Mouse (Mus musculus): Measurements from ENCODE around the gene Hectd4.

Gene Hectd4

DNA sequence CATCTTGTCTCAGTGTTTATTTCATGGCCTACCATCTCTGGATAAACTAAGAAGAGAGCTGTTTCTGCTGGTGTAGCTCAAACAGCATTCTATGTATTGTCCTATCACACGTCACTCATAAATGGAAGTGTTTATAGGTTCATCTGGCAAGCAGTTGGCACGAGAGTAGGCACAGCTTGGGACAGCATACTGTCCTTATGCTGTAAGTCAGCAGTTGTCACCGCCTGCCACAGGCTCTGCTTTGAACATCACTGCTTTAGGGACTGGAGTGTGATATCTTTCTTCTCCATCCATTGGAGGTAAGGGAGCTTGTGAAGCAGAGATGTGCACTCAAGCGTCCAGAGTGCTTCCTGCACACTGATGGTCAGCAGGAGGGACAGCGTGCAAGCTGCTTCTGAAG, 19.8 kb downstream of the Hectd4 start:
- no peak for DNase-seq

DNA sequence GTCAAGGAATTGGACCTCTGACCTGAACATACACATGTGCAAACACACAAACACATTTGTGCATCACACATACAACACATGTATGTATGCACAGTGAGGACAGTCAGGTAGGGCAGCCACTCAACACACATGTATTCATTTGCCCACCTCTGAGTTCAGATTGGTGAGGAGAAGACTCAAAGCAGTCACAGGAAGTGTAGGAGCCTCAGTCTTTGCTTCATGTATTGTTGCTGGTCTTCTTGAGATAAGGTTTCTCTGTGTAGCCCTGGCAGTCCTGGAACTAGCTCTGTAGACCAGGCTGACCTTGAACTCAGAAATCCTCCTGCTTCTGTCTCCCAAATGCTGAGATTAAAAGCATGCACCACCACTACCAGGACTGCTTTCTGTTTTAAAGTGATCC, 21.2 kb downstream of the Hectd4 start:
- no peak for DNase-seq

DNA sequence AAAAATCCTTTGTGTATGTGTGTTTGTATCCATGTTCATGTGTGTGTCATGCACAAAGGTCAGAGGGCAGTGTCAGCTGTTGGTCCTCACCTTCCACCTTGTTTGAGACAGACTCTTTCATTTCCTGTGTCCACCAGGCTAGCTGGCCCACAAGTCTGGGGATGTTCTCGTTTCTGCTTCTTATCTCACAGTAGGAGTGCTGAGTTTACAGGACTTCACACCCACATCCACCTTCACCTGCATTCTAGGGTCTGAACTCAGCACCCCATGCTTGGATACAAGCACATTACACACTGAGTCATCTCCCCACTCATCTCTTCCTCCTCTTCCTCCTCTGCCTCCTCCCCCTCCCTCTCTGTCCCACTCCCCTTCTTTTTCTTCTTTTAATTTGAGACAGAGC, 22.2 kb downstream of the Hectd4 start:
- DNase-seq = no peak

GRCm38 (mm10) chr5:121242701-121243100, 22.7 kb downstream of the Hectd4 start:
- no peak for DNase-seq

DNA sequence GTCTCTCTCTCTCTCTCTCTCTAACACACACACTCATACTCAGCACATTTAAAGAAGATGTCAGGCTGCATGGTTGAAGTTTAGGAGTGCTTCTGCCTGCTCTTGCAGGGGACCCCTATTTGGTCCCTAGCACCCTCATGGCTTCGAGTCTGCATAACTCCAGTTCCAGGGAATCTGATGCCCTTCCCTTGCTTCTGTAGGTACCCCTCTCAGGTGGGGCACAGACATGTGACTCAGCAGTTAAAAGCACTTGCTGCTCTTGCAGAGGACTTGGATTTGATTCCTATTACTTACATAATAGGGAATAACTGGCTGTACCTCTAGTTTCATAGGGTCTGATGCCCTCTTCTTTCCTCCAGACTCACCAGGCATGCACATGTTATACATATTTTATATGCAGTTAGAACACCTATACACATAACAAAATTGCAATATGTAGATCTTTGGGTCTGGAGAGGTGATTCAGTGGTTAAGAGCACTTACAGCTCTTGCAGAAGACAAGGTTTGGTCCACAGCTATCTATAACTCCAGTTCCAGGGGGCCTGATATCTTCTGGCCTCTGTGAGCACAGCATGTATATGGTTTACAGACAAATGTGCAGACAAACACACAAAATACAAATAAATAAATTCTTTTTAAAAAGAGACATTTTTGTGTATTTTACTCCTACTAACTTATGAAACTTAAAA, 23.8 kb downstream of the Hectd4 start:
- DNase-seq = no peak

- no peak for DNase-seq
Measured at GRCm38 (mm10) chr5:121244365-121244731, 24.3 kb downstream of the Hectd4 start.

DNA sequence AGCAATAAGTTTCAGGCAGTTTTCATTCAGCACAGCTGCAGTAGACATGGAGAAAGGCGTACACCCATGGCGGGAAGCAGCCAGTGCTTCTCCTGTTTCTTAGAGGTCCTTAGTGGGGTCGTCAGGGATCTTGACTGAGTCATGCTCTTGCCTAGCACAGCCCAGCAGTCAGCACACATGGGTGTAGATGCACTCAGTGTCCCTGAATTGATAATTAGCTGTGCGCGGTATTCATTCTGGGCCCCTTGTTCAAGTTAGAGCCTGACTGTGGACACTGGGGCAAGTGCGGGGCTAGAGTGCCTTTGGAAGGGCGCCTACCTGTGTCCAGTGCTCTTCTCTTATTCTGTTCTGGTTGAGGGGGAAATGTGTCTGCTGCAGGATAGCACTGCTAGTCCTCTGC, 25.2 kb downstream of the Hectd4 start:
- DNase-seq = no peak

- DNase-seq = no peak
Measured at GRCm38 (mm10) chr5:121248766-121249394, 28.9 kb downstream of the Hectd4 start.

- DNase-seq = no peak
Measured at GRCm38 (mm10) chr5:121249693-121250092, 29.7 kb downstream of the Hectd4 start.

GRCm38 (mm10) chr5:121251813-121252212, 31.8 kb downstream of the Hectd4 start:
- no peak for DNase-seq

DNA sequence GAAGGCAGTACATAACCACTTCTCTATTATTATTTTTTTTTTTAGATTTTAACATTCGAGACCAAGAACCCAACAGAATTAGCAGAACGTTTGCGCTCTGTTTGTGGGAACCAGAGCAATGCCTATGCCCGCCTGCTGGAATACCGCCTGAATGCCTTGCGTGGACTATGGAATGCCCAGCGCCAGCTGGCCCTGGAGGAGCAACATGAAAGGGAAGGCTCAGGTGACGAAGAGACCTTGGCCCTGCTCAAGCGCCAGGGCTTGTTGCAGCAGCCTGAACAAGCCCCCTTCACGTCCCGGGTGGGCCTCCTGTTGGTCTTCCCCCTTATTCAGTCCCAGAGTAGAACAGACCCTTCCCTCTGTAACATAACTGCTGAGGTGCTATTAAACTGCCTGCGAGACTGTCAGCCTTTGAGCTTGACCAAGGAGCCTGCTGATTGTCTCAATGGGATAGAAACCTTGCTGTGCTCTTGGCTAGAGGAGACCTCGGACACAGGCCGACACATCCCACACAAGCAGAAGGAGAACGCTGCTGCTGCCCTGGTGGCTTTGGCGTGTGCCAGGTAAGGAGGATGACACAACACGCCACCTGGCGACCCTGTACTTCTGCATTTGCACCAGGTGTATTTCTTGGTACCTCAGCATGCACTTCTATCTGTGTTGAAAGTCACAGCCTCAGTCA, 33.9 kb downstream of the Hectd4 start:
- no peak for DNase-seq

GRCm38 (mm10) chr5:121254977-121255376, 35.0 kb downstream of the Hectd4 start:
- peak in 1 of 2 experiments; percentile 10 for DNase-seq

DNA sequence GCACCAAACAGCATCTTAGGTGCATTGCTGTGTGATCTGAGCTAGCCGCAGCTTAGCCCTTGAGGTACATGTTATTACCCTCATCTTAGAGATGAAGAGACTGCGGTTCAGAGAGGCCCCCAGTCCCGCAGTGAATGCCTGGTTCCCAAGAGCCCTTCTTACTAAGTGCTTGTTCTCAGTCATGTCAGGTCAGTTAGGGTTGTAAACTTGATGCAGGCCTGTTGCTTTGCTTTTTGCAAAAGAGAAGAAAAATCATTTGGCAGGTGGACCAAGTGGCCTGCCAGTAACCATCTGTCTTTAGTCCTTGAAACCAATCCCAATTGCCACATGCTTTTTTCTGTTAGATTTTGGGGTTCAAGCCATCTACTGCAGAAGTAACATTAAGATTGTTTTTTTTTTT, 41.8 kb downstream of the Hectd4 start:
- no peak for DNase-seq

DNA sequence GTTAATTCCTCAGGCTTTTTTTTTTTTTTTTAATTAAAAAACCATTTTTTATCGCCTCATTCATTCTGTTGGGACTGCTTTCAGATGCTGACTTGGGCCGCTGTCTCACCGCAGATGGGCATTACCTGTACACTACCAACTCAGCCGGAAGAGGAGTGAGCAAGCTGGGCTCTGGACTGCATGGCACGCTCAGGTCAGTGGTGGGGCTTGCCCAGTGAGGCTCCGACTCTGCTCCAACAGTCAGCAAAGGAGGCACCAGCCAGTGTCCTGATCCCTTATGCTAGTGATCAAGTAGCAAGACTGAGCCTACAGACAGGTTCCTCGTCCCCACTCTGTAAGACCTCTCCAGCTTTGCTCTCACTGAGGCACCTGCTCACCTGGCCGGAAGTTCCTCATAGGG, 42.4 kb downstream of the Hectd4 start:
- DNase-seq = no peak

GRCm38 (mm10) chr5:121264593-121264992, 44.6 kb downstream of the Hectd4 start:
- no peak for DNase-seq

- peak; percentile 50 to 67 for DNase-seq
Measured at GRCm38 (mm10) chr5:121266741-121267382, 46.8 kb downstream of the Hectd4 start.

DNA sequence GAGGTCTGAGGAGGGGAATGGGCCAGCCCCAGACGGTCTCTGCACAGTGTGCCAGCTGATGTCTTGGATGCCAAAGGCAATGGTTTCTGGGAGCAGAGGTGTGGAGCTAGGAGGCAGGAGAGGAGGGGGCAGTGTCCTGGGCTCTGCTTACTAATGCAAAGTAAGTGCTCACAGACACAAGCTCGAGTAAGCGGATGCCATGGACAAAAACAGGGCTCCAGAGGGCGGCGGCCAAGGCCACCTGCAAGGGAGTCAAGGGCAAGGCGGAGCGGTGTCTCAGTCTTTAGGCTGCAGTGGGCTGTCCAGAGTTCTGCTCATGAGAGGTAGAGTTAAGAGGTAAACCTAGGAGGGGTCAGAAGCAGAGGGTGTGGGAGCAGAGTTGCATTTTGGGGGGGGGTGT, 51.0 kb downstream of the Hectd4 start:
- DNase-seq = no peak

GRCm38 (mm10) chr5:121276808-121277207, 56.8 kb downstream of the Hectd4 start:
- no peak for DNase-seq

GRCm38 (mm10) chr5:121280456-121280855, 60.4 kb downstream of the Hectd4 start:
- no peak for DNase-seq

GRCm38 (mm10) chr5:121283051-121283450, 63.0 kb downstream of the Hectd4 start:
- no peak for DNase-seq

GRCm38 (mm10) chr5:121284816-121285215, 64.8 kb downstream of the Hectd4 start:
- DNase-seq = no peak

DNA sequence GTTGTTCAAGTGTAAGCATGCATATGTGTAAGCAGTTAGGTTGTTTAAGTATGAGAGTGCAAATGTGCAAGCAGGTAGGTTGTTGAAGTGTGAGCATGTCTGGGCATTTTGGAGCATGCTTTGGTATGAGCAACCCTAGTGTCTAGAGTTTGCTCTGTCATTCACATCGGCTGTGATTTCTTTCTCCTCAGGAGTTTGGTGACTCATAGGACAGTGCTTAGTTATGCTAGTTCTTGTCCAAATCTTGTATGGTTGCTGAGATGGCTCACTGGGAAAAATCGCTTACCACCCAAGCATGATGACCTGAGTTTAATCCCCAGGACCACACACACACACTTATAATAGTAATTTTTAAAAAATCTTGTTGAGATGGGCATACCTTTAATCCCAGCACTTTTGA, 67.2 kb downstream of the Hectd4 start:
- DNase-seq = no peak

DNA sequence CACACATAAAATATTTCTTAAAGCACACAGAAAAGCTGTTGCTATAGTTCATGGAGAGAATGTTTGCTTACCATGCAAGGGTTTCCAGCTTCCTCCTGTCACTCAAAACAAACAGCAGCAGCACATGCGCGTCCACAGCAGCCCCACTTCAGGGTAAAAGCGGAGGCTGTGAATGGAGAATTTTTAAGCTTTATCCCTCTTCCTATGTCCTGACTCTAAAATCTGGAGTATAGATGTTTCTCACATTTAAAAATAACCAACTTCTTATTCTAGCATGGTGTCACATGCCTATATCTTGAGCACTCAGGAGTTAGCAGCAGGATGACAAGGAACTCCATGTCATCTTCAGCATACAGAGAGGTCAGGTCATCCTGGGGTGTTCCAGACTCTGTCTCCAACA, 70.3 kb downstream of the Hectd4 start:
- no peak for DNase-seq
